Mouse (Mus musculus) ZHBTc4 (cell line): ENCODE measurements around the gene Ttc7b.

Experiments
- DNase-seq: peaks from one replicate; pipeline ENCODE4 v3.0.0-alpha.2; 2011; ENCODE audit warnings: low read depth, low spot score

Ttc7b gene

DNA sequence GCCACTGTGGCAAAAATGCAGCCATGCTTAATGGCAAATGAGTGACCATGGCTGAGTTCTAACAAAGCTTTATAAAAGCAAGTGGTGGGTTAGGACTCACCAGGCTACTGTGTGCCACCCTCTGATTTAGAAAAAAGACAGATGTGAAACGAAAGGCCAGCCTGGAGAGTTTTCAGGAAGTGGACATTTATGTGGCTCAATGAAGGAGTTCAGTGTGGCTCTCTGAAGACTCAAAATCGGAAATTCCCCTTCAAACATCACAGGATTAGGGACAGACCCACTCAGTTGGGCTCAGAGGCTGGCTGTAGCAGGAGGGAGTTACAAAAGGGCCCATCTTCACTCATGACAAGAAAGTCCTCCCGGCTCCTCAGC is 243.1 kb downstream of the Ttc7b start:
- no peak for DNase-seq

DNA sequence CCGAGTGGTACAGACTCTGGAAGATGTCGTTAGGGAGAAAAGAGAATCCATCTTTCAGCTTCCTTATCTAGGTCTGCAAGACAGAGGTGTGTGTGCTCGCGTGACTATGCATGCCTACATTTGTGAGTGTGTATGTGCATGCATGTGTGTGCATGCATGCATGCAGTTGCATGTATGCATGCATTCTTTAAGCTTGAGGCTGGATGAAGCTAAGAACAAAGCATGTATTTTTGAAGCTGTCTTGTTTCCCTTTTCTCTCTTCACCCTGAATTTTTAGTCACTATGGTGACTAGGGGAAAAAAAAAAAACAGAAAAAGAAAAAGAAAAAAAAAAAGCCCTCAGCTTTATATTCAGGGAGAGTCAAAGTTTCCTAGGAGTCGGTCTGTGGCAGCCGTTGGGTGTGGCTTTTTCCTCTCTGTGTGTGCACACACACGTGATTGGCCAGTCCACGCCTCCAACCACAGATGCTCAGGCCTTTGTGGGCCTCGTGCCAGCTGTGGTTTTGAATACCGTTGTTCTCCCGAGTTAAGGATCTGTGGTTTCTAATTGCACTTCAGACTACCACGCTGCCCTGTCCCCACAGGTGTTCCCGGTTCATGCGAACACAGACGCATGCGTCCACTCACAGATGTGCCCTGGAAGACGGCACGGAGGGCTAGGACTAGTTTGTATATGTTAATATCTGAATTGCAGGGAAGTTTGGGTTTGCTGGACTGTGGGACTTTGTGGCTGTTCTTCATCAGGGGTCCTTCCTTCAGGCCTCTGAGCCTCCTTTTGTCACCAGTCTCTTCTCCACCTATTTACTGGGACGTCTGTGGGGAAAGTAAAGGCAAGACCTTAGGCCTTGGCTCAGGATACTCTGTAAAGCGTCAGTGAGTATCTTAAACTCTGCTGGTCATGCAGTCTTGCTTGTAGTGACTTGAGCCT is 243.8 kb downstream of the Ttc7b start:
- peak; percentile 60 for DNase-seq

DNA sequence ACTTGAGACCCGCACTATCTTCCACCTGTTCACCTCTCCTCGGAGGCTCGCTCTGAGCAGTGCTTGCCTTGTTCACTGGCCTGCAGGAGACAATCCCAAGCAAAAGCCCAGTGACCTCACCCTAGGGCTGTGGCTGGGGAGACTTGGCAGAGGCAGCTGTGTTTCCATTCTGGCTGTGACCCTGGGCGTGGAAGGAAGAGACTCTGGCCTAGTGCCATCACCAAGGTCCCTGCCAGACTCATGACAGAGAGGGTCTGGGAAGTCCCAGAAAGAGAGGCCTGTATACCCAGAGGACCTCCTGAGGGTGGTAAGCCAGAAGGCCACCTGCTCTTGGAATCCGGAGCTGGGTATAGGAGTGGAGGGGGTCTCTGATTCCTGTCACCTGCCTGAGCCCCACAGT is 244.8 kb downstream of the Ttc7b start:
- no peak for DNase-seq

DNA sequence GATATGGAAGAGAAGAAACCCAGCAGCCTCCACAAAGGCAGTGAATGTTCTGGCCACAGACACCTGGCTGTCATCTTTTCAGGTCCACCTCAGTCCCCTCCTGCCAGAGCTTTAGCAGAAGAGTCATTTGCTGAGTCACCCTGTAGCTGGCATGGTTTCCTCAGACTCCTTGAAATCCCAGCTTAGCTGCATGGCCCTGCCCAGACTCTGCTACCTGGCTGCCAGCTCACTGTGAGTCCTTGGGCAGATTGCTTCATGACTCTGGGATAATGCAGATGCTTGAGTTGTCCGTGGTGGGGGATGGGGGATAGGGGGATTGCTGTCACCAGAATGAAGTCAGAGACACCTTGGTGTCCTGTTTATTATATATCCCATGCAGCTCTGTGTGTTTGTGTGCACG is 247.6 kb downstream of the Ttc7b start:
- no peak for DNase-seq

DNA sequence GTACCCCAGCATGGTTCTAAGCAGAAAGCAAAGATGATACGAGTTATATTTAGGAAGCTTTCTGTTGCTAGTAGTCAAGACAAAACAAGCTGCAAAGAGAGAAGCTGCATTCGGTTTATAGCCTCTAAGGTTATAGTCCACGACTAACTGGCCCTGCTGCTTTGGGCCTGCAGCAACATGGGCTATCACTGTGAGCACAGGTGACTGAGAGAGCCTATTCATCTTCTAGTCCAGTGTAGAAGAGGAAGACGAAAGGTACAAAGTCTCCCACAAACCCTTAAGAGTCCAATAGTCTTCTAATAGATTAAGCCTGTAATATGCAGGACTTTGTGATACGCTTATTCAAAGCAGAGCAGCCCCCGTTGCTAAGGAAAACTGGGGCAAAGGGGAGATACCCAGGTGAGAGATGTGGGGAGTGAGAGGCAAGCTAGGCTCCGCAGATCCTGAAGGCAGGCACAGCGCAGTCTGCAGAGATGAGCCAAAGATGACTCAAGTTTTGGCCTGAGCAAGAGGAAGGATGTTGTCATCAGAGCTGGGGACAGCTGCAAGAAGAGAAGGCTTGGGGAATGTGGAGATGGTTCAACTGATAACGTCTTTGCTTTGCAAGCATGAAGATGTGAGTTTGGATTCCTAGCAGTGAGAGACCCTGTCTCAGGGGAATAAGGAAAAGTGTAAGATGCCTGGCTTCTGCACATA is 250.5 kb downstream of the Ttc7b start:
- no peak for DNase-seq

DNA sequence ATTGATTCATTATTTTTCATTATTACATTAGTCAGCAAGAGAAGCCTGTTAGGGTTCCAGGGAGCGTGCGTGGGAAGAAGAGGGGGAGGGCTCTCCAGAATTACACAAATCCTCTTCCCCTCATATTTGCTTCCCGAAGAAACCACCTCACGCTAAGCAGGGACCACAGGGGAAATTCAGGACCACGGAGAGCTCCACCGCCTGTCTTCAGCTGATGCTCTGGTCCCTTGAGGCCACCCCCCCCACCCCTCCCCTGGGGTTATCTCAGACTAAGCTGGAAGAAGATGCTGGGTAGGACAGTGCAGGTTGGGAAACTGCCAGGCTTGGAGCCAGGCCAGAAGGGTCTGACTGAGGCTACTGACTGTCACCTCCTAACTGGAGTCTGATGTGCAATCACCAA is 252.6 kb downstream of the Ttc7b start:
- peak; percentile 81 for DNase-seq

DNA sequence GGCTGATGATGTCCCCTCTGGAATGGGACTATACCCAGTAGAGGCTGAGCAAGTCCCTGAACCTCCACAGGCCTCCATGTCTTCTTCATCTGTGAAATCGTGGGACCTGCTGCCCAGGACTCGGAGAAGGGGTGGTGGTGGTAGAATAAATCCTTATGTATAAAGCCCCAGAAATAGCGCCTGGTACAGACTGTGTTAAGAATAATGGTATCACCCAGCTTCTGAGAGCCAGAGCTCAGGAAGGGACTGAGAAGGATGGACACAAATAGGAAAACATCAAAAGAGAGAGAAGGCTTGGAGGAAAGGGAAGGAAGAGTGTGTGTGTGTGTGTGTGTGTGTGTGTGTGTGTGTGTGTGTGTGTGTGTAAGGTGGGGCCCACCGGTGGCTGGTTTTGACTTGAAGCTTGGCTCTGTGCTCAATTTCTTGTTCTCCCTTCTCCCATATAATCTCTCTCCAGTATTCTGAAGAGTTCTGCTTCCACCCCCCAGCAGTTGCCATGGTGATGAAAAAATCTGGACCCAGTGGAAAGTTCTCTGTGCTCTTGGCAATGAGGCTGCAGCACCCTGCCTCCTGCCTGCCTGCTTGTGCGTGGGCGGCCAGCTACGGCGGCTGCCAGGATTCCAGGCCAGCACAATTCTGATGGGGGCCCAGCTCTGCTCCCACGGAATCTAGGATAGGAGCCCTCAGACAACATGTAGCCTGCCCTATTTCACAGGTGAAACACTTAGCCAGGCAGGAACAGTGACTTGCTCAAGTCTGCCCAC is 254.9 kb downstream of the Ttc7b start:
- DNase-seq, result no peak

DNA sequence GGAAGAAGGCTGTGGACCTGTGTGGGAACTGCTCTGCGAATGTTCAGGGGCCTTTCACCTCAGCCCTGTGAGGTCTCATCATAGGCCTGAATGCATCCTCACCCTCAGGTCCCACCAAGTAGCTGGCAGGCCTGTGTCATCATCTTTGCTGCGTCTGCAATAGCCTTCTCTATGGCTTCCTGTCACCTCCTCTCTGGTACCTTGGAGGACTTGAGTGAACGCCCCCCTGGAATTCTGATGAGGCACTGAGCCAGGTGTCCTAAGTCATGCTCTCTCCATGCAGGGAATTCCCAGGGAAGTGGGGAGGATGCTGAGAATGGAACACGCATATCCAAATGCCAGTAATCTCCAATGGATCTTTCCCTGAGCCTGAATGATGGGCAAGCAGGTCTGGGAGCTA is 255.7 kb downstream of the Ttc7b start:
- no peak for DNase-seq

DNA sequence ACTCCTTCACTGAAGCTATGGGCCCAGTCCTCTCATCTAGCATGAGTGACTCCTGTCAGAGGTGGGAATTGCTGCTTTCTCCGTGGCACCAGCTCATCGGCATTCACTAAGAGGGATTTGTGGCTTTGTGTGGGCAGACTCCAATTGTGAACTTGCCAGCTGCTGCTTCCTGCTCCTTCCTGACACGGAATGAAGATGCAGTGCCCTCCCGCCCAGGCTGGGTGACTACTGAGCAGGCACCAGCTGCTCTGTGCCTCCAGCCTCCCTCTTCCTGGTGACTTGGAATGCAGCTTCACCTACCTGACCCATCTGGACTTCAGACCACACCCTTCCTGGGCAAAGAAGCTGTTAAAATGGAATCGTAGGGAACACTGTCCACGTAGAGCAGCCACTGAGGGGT is 257.8 kb downstream of the Ttc7b start:
- no peak for DNase-seq

DNA sequence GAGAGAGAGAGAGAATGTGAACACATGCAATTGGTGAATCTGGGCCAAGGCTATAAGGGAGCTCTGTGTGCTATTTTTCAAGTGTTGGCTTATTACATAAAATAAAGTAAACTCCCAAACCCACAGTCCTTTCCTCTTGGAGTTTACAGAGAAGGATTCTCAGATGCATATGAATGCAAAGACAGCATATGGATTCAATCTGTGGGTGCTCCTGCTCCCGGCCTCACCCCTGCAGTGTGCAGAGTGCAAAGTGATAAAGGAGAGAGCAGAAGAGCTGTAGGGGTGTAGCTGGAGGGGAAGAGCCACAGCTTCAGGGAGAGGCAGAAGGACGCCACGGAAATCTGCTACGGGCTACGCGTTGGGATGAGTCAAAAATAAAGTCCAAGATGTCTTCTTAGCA is 258.9 kb downstream of the Ttc7b start:
- DNase-seq, result no peak

DNA sequence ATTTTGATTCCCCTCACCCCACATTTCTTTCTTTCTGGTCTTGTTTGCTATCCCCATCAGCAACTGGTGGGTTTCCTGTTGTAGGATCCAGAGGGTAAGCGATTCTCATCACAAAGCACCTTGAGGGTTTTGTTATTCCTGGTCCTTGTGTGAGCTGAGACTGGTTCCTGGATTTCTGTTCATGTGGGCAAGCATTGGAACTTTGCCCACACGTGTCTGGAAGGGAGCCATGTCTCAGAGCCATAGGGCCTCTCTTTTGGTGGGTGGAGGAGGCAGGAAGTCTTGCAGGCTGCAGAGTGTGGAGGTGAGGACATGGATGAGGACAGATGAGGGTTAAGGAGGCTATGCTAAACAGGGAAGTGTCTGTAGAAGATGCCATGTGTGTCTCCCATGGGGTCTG is 260.5 kb downstream of the Ttc7b start:
- no peak for DNase-seq

DNA sequence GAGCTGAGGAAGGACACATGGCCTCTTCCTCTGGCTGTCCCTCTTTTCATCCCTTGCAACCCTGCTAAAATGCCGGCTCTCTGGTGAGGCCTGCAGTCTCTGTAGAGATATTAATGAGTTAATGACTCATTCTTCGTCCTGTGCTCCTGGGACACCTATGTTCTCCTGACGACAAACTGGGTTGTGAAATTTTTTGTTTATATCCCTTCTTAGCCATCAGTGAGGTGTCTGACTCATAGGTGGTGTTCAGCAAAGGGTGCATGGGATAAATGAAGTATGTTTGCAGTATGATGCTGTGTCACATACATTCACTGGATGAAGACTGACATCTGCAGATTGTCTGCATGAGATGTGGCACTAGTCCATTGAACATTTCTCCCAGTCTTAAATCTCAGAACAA is 262.8 kb downstream of the Ttc7b start:
- no peak for DNase-seq

DNA sequence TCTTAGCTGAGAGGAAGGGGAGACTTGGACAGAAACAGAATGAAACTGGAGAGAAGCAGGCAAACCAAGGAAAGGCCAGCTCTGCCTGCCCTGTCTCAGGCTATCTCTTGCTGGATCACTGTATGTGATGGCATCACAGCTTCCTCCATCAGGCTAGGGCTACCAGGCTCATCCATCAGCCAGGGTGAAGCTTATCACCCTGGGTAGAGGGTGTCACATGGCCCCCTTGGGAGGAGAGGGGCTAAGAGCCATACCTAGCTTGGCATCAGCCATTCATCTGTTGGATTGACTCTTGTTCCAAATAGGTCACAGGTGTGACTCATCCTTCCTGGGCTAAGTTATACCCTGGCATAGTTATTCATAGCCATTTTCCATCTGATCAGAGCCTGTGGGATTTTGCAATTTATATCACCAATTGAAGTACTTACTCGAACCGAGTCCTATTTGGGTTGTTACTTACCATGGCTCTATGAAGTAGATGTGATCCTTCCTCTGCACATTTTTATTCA is 265.1 kb downstream of the Ttc7b start:
- DNase-seq, result no peak

DNA sequence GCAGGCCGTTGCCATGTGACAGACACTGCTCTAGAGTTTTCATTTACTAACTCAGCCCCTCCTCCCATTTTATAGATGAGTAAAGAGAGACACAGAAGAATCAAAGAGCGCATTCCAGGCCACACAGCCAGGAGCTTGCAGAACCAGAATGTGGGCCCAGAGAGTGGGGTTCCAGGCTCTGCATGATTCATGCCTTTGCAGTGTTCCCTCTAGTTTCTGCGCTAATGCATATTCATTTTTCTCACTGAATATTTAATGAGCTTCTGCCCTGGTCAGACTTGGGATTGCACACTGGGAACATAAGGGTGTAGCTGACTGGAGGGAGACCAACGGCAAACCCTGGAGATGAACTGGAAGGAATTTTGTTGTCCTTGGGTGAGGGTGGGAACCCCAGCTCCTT is 266.2 kb downstream of the Ttc7b start:
- no peak for DNase-seq
